Mouse (Mus musculus) liver, embryonic 15.5 days (tissue): ENCODE data around the gene Majin. TPM values are rescaled to one million over a fixed set of nuclear protein-coding genes. Genes with fewer than 3 reads are reported as not detected.

ENCODE experiments used
- ATAC-seq: fragments of 200-750 bp; cut with Nextera tagmentation; 2 replicates; pipeline ENCODE4 v1.8.0; 2017; ENCODE audit warnings: moderate number of reproducible peaks, mild to moderate bottlenecking, moderate library complexity; ENCODE audit not compliant: insufficient read depth
- H3K27ac ChIP-seq: fragments of 300-500 bp; sonication (generic); replicated peaks from 2 replicates; pipeline ENCODE4 v1.5.1; 2015; ENCODE audit warnings: mild to moderate bottlenecking, inconsistent platforms
- H3K27me3 ChIP-seq: fragments of 300-500 bp; sonication (generic); 2 replicates; pipeline ENCODE4 v1.6.1; 2015; ENCODE audit warnings: mild to moderate bottlenecking, inconsistent platforms
- H3K36me3 ChIP-seq: fragments of 300-500 bp; sonication (generic); replicated peaks from 2 replicates; pipeline ENCODE4 v1.6.1; 2015; ENCODE audit warnings: moderate library complexity, mild to moderate bottlenecking, inconsistent platforms
- H3K4me1 ChIP-seq: fragments of 300-500 bp; sonication (generic); replicated peaks from 2 replicates; pipeline ENCODE4 v1.6.1; 2015; ENCODE audit warnings: inconsistent platforms
- H3K4me2 ChIP-seq: fragments of 300-500 bp; sonication (generic); 2 replicates; pipeline ENCODE4 v1.6.1; 2015; ENCODE audit warnings: moderate library complexity, mild to moderate bottlenecking, inconsistent platforms
- H3K4me3 ChIP-seq: fragments of 300-500 bp; sonication (generic); replicated peaks from 2 replicates; pipeline ENCODE4 v1.5.1; 2015; ENCODE audit warnings: mild to moderate bottlenecking, inconsistent platforms
- H3K9ac ChIP-seq: fragments of 300-500 bp; sonication (generic); 2 replicates; pipeline ENCODE4 v1.6.1; 2015; ENCODE audit warnings: moderate library complexity, mild to moderate bottlenecking, inconsistent platforms
- H3K9me3 ChIP-seq: fragments of 300-500 bp; sonication (generic); replicated peaks from 2 replicates; pipeline ENCODE4 v1.6.1; 2016; ENCODE audit warnings: inconsistent platforms
- WGBS: fragments of 180-500 bp; shearing (Covaris S2); methylation state at CpG from one replicate; pipeline ENCODE4 v1.1.7; 2015; ENCODE audit warnings: mixed read lengths; ENCODE audit not compliant: insufficient replicate concordance; 5-methylcytosine and 5-hydroxymethylcytosine counted together
- microRNA counts: library from miRNA; unstranded; fragments of <30 nt; microRNA quantifications from one replicate; lab custom pipeline; 2016
- microRNA-seq: library from miRNA; unstranded; fragments of <30 nt; microRNA quantifications from one replicate; pipeline ENCODE4, GENCODE M21; 2016
- polyA plus RNA-seq: library from polyadenylated mRNA; unstranded; fragments of >200 nt; fragmentation: Nextera tagmentation; extraction: Ambion mirVana; gene quantifications from 2 replicates; pipeline ENCODE4 v1.2.1, GENCODE M21; 2015

Majin gene
- polyA plus RNA-seq, 1 experiment from 2014 or later = not detected

- no peaks in the 10 kb centered on the region for H3K36me3 ChIP-seq
- no peak overlapping the region for H3K27ac ChIP-seq
- H3K9ac ChIP-seq = no peak overlapping the region
- 0 out of 2 replicates have a peak, but pooled peaks cover 2% of the 10 kb centered on the region for H3K27me3 ChIP-seq
- ATAC-seq = no peak
- H3K4me3 ChIP-seq = no peak overlapping the region
- no peaks in the 10 kb centered on the region for H3K9me3 ChIP-seq
- H3K4me1 ChIP-seq = peaks cover 87% of the 10 kb centered on the region
- H3K4me2 ChIP-seq = no peak overlapping the region
- WGBS = 63% methylated on average over 4 of the region's 4 CpGs
Measured at GRCm38 (mm10) chr19:6272738-6273137, 88.5 kb downstream of the Majin start.

GRCm38 (mm10) chr19:6273592-6273991, 89.4 kb downstream of the Majin start:
- no peaks in the 10 kb centered on the region for H3K27me3 ChIP-seq
- H3K36me3 ChIP-seq = no peaks in the 10 kb centered on the region
- H3K4me1 ChIP-seq = peaks cover 87% of the 10 kb centered on the region
- no peaks in the 10 kb centered on the region for H3K9me3 ChIP-seq
- 63% methylated on average over 4 of the region's 4 CpGs for WGBS
- 0 out of 2 replicates have a peak overlapping the region, but pooled peaks have one; percentile 14 for H3K27ac ChIP-seq
- H3K9ac ChIP-seq = no peak overlapping the region
- ATAC-seq = no peak
- no peak overlapping the region for H3K4me3 ChIP-seq
- H3K4me2 ChIP-seq = no peak overlapping the region

MicroRNAs within 50 kb of the gene (microRNA counts, 519-probe panel; counts per million panel counts)
- microRNA mmu-miR-192 (lab: Ali Mortazavi, UCI) = 4,205 counts per million, percentile 85 among the panel's probes with 10 or more counts

Small RNA genes lying within 50 kb of the gene (microRNA-seq; reads per million reads assigned to microRNA genes)
- gene Mir192 (4,847 reads per million, percentile 88 among the genes with 10 or more reads in this experiment), gene Mir194-2 (2,007 reads per million, percentile 82 among the genes with 10 or more reads in this experiment)

Other genes starting within 250 kb of the Majin start
- 53.8 and 58.9 TPM in 2 replicates for gene Pola2, start 220.2 kb upstream of the Majin start, polyA plus RNA-seq
- gene Slc22a20, start 198.2 kb upstream of the Majin start, polyA plus RNA-seq = 0.05 TPM in 1 of 2 replicates, not detected in the other
- 25.1 and 26.1 TPM in 2 replicates for gene Capn1, start 168.5 kb upstream of the Majin start, polyA plus RNA-seq
- gene Syvn1, start 137.8 kb upstream of the Majin start, polyA plus RNA-seq = 13.3 and 17.3 TPM in 2 replicates
- gene Mrpl49, start 126.6 kb upstream of the Majin start, polyA plus RNA-seq = 39.5 and 41.8 TPM in 2 replicates
- gene Fau, start 126.5 kb upstream of the Majin start, polyA plus RNA-seq = 401 and 446 TPM in 2 replicates
- gene Znhit2, start 123.2 kb upstream of the Majin start, polyA plus RNA-seq = 19.1 and 19.5 TPM in 2 replicates
- gene Tm7sf2, start 116.0 kb upstream of the Majin start, polyA plus RNA-seq = 49.1 and 50.2 TPM in 2 replicates
- gene Vps51, start 107.2 kb upstream of the Majin start, polyA plus RNA-seq = 27.3 and 30.8 TPM in 2 replicates
- gene Tmem262, start 104.4 kb upstream of the Majin start, polyA plus RNA-seq = not detected in 2 replicates
- gene Gm28374, start 102.1 kb upstream of the Majin start, polyA plus RNA-seq = 0.48 and 0.67 TPM in 2 replicates
- 19.7 and 24.4 TPM in 2 replicates for gene Zfpl1, start 99.4 kb upstream of the Majin start, polyA plus RNA-seq
- 34.5 and 35.4 TPM in 2 replicates for gene Cdca5, start 99.4 kb upstream of the Majin start, polyA plus RNA-seq
- gene AC131692.1, start 90.0 kb upstream of the Majin start, polyA plus RNA-seq = 0.23 and 0.25 TPM in 2 replicates
- 3.5 and 3.7 TPM in 2 replicates for gene Naaladl1, start 78.6 kb upstream of the Majin start, polyA plus RNA-seq
- 23.2 and 24.0 TPM in 2 replicates for gene Sac3d1, start 65.7 kb upstream of the Majin start, polyA plus RNA-seq
- 58.5 and 66.0 TPM in 2 replicates for gene Snx15, start 56.1 kb upstream of the Majin start, polyA plus RNA-seq
- 0.17 and 0.44 TPM in 2 replicates for gene Batf2, start 43.4 kb upstream of the Majin start, polyA plus RNA-seq
- gene Arl2, start 42.8 kb upstream of the Majin start, polyA plus RNA-seq = 26.0 and 28.8 TPM in 2 replicates
- gene Gpha2, start 42.0 kb downstream of the Majin start, polyA plus RNA-seq = 0.15 and 0.28 TPM in 2 replicates
- 3.3 and 5.0 TPM in 2 replicates for gene Ppp2r5b, start 51.5 kb downstream of the Majin start, polyA plus RNA-seq
- 4.7 and 5.8 TPM in 2 replicates for gene Atg2a, start 57.3 kb downstream of the Majin start, polyA plus RNA-seq
- 64.0 and 69.3 TPM in 2 replicates for gene Ehd1, start 92.3 kb downstream of the Majin start, polyA plus RNA-seq
- 0.21 and 0.38 TPM in 2 replicates for gene Cdc42bpg, start 122.1 kb downstream of the Majin start, polyA plus RNA-seq
- 25.1 and 25.4 TPM in 2 replicates for gene Men1, start 150.6 kb downstream of the Majin start, polyA plus RNA-seq
- gene Map4k2, start 156.7 kb downstream of the Majin start, polyA plus RNA-seq = 7.7 and 9.1 TPM in 2 replicates
- gene Sf1, start 179.3 kb downstream of the Majin start, polyA plus RNA-seq = 64.3 and 68.8 TPM in 2 replicates
- gene Pygm, start 200.0 kb downstream of the Majin start, polyA plus RNA-seq = 6.4 and 9.2 TPM in 2 replicates
- 81.3 and 88.4 TPM in 2 replicates for gene Rasgrp2, start 215.0 kb downstream of the Majin start, polyA plus RNA-seq
- gene Nrxn2, start 234.3 kb downstream of the Majin start, polyA plus RNA-seq = 0.39 and 0.51 TPM in 2 replicates